Mouse (Mus musculus) E14TG2a.4 (cell line): ENCODE measurements around the gene Plekha7.

Source experiments
- H3K27me3 ChIP-seq: 2 replicates; pipeline ENCODE4 v1.6.1; 2014; ENCODE audit warnings: low read length, control low read depth; ENCODE audit not compliant: insufficient read depth
- H3K36me3 ChIP-seq: 2 replicates; pipeline ENCODE4 v1.6.1; 2014; ENCODE audit warnings: low read length, control low read depth; ENCODE audit not compliant: insufficient read depth
- H3K4me1 ChIP-seq: replicated peaks from 2 replicates; pipeline ENCODE4 v1.6.1; 2014; ENCODE audit warnings: low read depth, low read length, control low read depth
- H3K4me3 ChIP-seq: replicated peaks from 2 replicates; pipeline ENCODE4 v1.5.1; 2014; ENCODE audit warnings: mild to moderate bottlenecking, low read length
- H3K9me3 ChIP-seq: 2 replicates; pipeline ENCODE4 v1.6.1; 2014; ENCODE audit warnings: low read length, control low read depth
- CTCF ChIP-seq: conservative IDR thresholded peaks from 2 replicates; pipeline ENCODE4 v1.5.1; 2014; ENCODE audit warnings: low read length
- NANOG ChIP-seq: IDR thresholded peaks from 2 replicates; pipeline ENCODE4 v1.6.1; 2014; ENCODE audit warnings: borderline replicate concordance, low read length, mixed read lengths
- POU5F1 ChIP-seq: IDR thresholded peaks from 2 replicates; pipeline ENCODE4 v1.6.1; 2014; ENCODE audit warnings: low read length, borderline replicate concordance

Gene Plekha7

DNA sequence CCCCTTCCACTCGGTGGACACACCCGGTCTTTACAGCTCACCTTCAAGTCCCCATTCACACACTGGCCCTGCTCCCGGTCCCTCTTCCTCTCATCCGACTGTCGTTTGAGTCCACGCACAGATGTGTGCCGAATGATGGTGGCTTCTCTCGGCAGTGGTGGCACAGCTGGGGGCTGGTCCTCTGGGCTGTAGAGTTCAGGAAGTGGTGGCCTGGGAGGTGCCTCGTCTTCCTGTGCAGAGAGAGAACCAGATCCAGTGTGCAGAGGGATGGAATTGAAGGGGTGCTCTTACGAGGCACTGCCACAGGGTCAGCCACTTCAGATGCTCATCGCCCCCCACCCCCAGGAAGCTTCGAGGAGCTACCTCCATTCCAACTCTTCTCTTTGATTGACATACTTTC lies 171.0 kb downstream of the Plekha7 start:
- TF ChIP-seq NANOG (no peak), CTCF (no peak), POU5F1 (no peak)
- Histone ChIP-seq H3K4me3 (no peak overlapping the region), H3K27me3 (no peaks in the 10 kb centered on the region), H3K36me3 (peaks cover 99% of the 10 kb centered on the region), H3K4me1 (peaks cover 37% of the 10 kb centered on the region), H3K9me3 (no peaks in the 10 kb centered on the region)

DNA sequence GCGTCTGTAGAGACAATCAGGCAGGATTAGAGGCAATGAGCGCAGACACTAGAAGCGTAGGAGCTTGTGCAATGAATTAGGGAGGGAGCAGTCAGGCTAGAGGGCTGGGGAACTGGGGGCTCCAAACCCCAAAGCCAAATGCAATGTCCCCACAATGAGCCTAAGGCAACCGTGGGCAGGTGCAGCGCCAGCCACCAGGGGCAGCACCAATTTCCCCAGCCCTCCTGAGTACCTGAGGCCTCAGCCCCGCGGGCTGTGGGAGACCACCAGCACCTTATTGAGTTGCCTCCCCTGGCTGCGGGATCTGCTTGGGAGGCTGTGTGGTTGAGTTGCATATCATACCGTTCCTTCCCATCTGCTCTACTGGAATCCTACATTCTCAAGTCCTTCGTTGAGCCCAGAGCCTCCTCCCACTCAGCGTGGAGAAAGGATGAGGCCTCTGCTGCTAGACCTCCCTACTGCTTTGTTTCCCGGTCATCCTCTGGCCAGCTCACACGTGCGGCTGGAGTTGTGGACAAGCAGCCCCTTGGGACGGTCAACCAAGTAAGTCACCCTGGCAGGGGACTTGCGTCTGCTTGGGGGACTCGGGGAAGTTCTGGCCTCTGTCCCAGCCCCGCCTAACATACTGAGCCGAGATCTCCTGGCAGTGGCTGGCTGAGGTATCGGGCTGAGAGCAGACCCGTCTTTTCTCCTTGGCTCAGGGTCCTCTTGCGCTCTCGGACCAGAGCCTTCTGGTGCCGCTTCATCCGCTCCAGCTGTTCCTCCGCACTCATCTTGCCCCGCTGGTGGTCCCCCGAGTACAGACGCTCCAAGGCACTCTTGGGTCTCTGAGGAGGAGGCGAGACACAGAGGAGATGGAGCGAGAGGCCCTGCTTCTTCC lies 173.5 kb downstream of the Plekha7 start:
- peaks cover 53% of the 10 kb centered on the region for H3K4me1 ChIP-seq
- TF ChIP-seq NANOG (no peak), CTCF (peak; percentile 35), POU5F1 (no peak)
- H3K36me3 ChIP-seq, result peaks cover 97% of the 10 kb centered on the region
- no peaks in the 10 kb centered on the region for H3K27me3 ChIP-seq
- no peaks in the 10 kb centered on the region for H3K9me3 ChIP-seq
- H3K4me3 ChIP-seq, result peak overlapping the region; percentile 5

DNA sequence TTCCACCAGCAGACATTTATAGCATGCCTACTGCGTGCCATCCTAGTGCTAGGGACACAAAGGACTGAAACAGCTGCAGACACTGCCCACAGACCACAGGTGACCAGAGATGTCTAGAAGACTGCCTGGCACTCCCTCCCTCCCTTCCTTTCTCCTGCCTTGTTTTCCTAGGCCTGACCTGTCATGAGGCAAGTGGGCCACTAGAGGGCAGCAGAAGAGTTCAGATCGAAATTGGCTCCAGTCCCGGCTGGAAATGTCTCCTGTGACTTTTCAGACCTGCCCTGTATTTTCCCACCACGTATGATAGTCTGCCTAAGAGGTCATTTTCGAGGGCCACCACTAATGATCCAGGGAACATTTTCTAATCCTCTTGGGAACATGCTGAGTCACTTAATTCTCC lies 176.1 kb downstream of the Plekha7 start:
- Histone ChIP-seq H3K4me3 (no peak overlapping the region), H3K36me3 (peaks cover 97% of the 10 kb centered on the region), H3K9me3 (no peaks in the 10 kb centered on the region), H3K4me1 (peaks cover 63% of the 10 kb centered on the region), H3K27me3 (no peaks in the 10 kb centered on the region)
- TF ChIP-seq CTCF (peak; percentile 80), NANOG (no peak)

DNA sequence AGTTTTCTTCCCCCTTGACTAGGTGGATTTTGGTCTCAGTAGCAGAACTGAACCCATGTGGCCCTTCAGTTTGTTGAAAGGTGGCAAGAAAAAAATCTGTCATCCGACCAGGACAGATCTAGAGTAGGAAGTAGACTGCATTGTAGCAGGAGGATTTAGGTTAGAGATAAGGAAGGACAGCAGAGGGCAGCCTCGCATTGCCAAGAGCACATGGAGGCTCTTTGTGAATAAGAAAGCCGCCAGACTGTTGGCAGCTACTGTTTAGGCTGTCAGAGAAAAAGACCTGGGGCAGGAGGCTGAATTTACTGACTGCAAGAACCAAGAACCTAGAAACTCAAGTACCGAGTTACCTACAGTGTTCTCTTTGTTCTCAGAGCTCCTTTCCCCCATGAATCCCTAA lies 176.8 kb downstream of the Plekha7 start:
- no peak overlapping the region for H3K4me3 ChIP-seq
- H3K9me3 ChIP-seq, result no peaks in the 10 kb centered on the region
- no peaks in the 10 kb centered on the region for H3K27me3 ChIP-seq
- no peak for TF ChIP-seq POU5F1
- H3K4me1 ChIP-seq, result peaks cover 70% of the 10 kb centered on the region
- H3K36me3 ChIP-seq, result peaks cover 97% of the 10 kb centered on the region

DNA sequence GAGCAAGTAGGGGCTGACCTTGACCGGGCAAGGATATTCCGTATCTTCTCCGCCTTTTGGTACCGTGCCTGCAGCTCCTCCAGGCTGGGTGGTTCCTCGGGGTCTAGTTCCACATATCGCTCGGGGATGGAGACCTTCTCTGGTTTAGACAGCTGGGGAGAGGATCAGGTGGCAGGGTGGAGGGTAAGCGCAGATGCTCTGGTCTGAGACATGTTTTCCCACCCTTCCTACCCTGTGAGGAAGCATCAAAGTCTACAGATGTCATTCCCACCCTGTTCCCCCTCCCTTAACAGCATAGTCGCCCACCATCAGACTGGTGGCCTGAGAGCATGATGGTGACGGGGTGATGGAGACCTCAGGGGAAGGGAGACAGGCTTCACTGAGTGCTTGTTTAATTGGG lies 178.8 kb downstream of the Plekha7 start:
- H3K27me3 ChIP-seq, result no peaks in the 10 kb centered on the region
- no peak for TF ChIP-seq POU5F1
- no peak for TF ChIP-seq CTCF
- no peak for TF ChIP-seq NANOG
- peaks cover 70% of the 10 kb centered on the region for H3K4me1 ChIP-seq
- H3K4me3 ChIP-seq, result no peak overlapping the region
- no peaks in the 10 kb centered on the region for H3K9me3 ChIP-seq
- H3K36me3 ChIP-seq, result peaks cover 95% of the 10 kb centered on the region

DNA sequence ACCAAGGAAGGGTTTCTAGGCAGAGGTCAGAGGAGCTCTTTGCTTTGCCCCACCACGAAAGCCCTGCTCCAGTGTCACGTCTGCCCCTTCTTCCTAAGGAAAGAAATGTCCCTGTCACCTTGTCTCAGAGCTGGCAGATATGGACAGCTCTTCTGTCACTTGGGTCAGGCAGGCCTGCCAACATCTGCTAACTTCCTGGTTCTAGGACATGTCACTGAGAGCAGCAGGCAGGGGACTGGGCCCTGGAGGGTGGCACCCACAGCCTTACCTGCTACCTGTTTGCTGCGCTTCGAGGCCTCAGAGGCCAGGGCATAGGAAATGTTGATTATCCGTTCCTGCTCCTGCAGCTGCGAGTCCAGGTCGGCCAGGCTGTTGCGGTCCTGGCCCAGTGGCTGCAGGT lies 179.9 kb downstream of the Plekha7 start:
- peaks cover 94% of the 10 kb centered on the region for H3K36me3 ChIP-seq
- no peak for TF ChIP-seq NANOG
- TF ChIP-seq POU5F1, result no peak
- no peak for TF ChIP-seq CTCF
- H3K4me1 ChIP-seq, result peaks cover 70% of the 10 kb centered on the region
- no peaks in the 10 kb centered on the region for H3K9me3 ChIP-seq
- H3K27me3 ChIP-seq, result no peaks in the 10 kb centered on the region
- no peak overlapping the region for H3K4me3 ChIP-seq

DNA sequence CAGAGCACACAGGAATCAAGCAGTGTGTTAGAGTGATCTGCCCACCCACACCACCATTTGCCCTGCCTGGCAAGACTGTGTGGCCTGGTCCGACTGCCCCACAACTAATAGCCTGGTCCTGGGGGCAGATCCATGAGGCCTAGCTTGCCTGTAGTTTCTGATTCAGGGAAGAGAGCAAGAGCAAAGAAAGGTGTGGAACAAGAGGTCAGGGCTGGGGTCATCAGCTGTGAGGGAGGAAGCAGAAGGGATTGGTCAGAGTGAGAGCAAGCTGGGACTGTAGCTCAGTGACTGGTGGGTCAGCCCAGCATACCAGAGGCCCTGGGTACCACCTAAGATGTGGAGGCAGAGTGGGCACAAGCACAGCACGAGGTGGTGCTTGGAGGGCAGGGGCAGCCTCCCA lies 181.1 kb downstream of the Plekha7 start:
- Histone ChIP-seq H3K9me3 (no peaks in the 10 kb centered on the region), H3K4me3 (peak overlapping the region; percentile 39; the same call in 1 of the 2 replicates), H3K36me3 (peaks cover 86% of the 10 kb centered on the region), H3K27me3 (no peaks in the 10 kb centered on the region), H3K4me1 (peaks cover 72% of the 10 kb centered on the region)
- TF ChIP-seq CTCF (no peak), POU5F1 (no peak), NANOG (no peak)

DNA sequence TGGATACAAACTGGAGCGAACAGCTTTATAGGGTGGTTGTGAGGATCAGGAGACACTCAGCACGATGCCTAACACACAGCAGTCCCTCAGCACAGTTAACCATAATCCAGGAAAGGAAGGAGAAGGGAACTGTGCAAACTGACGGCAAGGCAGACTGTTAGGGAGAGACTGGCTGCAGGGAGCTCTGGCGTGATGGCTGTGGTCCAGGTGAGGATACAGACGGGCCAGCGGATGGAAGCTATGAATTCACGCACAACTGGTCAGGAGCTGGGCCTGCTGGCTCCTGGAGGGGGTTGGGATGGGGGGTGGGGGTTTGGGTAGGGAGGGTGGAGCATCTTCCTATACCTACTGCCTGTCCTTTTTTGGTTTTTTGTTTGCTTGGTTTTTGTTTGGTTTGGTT lies 182.5 kb downstream of the Plekha7 start:
- Histone ChIP-seq H3K4me3 (no peak overlapping the region), H3K9me3 (no peaks in the 10 kb centered on the region), H3K27me3 (no peaks in the 10 kb centered on the region), H3K36me3 (peaks cover 73% of the 10 kb centered on the region), H3K4me1 (peaks cover 78% of the 10 kb centered on the region)
- TF ChIP-seq POU5F1 (no peak), CTCF (no peak), NANOG (no peak)

DNA sequence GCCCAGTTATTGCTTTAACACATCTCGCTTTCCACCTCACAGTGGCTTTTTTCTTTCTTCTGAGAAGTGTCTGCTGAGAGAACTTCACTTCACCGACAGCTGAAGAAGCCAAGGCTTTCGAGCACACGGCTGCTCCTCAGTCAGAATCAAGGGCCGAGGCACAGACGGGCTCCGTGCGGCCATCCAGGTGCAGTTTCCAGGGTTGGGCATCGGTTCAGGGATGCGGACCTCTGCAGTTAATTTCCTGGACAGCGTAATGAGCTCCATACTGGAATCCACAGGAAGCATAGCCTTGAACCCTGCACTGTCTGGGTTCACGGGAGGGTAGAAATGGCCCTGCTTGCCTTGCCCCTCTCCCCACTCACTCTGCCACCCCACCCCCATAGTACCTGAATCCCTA lies 184.1 kb downstream of the Plekha7 start:
- no peak overlapping the region for H3K4me3 ChIP-seq
- H3K36me3 ChIP-seq, result peaks cover 57% of the 10 kb centered on the region
- H3K4me1 ChIP-seq, result peaks cover 70% of the 10 kb centered on the region
- no peaks in the 10 kb centered on the region for H3K27me3 ChIP-seq
- no peaks in the 10 kb centered on the region for H3K9me3 ChIP-seq
- TF ChIP-seq NANOG (no peak), CTCF (no peak), POU5F1 (no peak)
